Mouse (Mus musculus) duodenum, adult 2 months (tissue): ENCODE results near the gene Slc46a2. TPM values are rescaled to one million over a fixed set of nuclear protein-coding genes. Genes with fewer than 3 reads are reported as not detected.

ENCODE experiments used
- polyA plus RNA-seq: library from polyadenylated mRNA; depleted of rRNA; stranded (reverse); fragments of >200 nt; gene quantifications from 2 replicates; pipeline ENCODE4 v1.2.3, GENCODE M21; 2012; ENCODE audit warnings: low replicate concordance; rRNA removed

Slc46a2 gene
- polyA plus RNA-seq, result not detected in 2 replicates

DNA sequence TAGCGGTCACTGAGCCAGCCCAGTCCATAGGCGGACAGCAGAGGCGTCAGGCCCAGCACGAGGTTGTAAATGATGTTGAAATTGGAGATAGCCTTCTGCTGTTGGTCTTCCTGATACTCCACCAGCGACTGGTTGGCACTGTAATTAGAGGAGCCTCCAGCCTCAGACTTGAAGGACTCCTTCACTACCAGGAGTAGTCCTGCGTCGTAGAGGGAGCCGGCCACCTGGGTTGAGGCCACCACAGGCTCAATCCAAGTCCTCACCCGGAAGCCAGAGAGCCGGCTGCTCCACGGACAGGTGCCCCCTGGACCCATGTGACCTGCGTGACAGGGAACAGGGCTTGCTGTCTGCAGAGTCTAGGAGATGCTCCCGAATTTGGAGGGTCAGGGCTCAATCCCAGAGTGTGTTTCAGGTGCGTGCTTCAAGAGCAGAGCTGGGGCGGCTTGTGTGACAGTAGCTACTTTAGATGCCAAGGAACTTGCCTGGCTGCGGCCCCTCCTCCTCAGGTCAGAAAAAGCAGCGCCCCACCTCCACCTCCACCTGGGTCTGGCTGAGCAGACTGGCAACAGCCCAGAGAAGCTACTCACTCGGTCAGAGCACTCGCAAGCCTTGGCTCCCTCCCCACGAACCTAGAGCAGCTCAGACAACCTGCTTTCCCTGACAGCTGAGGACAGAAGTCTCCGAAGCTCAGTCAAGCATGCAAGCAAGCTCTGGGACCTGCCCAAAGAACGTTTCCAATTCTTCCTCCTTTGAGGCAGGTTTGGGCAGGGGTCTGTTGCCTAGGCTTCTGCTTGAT lies at the start of gene Slc46a2:
TSS of gene Slc46a2 (minus strand) at position 449 of the 796 bp plus-strand sequence.

DNA sequence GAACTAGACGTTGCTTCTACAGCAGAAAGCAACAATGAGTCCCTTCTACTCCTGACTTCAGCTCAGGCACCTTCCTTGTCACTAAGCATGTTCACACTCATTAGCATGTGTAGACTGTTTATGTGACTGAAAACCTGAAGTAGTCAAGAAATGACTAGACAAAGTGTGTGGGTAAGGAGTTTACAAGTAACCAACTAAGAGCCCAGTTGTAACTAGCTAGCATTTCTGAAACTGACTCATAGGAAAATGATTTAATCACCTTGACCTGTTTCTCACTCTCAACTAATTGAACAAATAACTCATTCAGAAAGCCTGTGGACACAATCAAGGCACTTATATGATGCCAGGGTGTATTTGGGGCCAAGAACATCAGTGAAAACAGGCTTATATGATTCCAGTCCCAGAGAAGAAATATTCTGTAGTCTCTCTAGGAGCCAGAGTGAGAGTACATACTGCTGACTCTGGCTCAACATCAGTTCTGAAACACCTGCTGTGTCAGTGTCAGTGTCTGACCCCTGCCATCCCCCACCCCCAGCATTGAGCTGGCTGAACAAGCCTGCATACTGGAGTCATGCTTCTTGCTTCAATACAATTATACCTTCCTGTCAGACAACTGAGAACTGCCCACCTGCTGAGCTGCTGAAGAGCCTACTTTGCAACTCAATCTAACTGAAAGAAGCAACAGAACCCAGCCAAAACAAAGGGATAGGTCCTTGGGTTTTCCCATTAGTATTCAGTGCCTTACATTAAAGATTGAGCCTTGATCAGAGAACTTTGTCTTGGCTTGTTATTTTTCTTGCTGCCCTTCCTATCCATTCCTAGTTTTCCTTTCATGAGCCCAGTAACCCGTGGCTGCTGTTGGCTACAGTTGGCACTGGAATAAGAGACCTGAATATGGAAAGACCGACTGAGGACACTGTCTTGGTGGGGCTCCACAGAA lies 48.8 kb upstream of the Slc46a2 start, which contains the start of gene Mup6:
TSS of gene Mup6 (plus strand) at position 890 of the 940 bp plus-strand sequence.

DNA sequence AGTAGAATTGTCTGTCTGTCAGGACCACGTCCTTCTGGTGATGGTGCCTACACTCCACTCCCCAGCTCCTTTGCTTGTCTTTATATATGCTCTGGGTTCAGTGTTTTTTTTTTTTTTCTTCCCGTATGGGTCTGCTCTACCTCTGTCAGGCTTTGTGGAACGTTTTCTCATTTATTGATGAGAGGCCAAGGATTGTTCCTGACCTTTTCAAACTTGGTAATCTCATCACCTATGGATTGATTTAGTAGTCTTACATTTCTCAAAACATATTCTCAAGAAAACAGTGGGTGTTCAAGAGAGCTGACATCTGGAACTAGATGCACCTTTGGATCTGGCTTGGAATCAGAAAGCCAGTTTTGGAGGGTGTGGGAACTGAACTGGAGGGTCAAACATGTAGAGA lies 45.8 kb upstream of the Slc46a2 start, which contains the start of gene Mup4:
TSS of gene Mup4 (minus strand) at position 101 of the 400 bp plus-strand sequence.

Other genes with a start within 250 kb of the Slc46a2 start
- gene Inip, start 113.5 kb downstream of the Slc46a2 start, polyA plus RNA-seq, result 2.4 and 3.2 TPM in 2 replicates
- gene Snx30, start 109.2 kb downstream of the Slc46a2 start, polyA plus RNA-seq, result 0.41 and 0.50 TPM in 2 replicates
- not detected in 2 replicates for gene Mup4, start 45.7 kb upstream of the Slc46a2 start, polyA plus RNA-seq
- not detected in 2 replicates for gene Mup6, start 49.2 kb upstream of the Slc46a2 start, polyA plus RNA-seq
- gene Mup7, start 155.4 kb upstream of the Slc46a2 start, polyA plus RNA-seq, result not detected in 2 replicates
- gene Mup2, start 239.2 kb upstream of the Slc46a2 start, polyA plus RNA-seq, result not detected in 2 replicates